Mouse (Mus musculus) embryonic fibroblast, embryonic 13.5 days (primary cell): Measurements from ENCODE around the gene Lgi4.

Experiments
- CTCF ChIP-seq: IDR thresholded peaks from 2 replicates; pipeline ENCODE4 v1.5.1; 2011; ENCODE audit warnings: mild to moderate bottlenecking, control low read depth, low read length, moderate library complexity, borderline replicate concordance; ENCODE audit not compliant: insufficient read depth
- POLR2A ChIP-seq: IDR thresholded peaks from 2 replicates; pipeline ENCODE4 v1.6.1; 2011; ENCODE audit warnings: low read depth, mild to moderate bottlenecking, control low read depth, low read length, moderate library complexity

- no peak for TF ChIP-seq CTCF
- no peak for TF ChIP-seq POLR2A
Measured at GRCm38 (mm10) chr7:31059919-31060620, 928 bp downstream of the Lgi4 start.
